Mouse (Mus musculus): Measurements from ENCODE around the gene Tmem164. TPM values are rescaled to one million over a fixed set of nuclear protein-coding genes. Genes with fewer than 3 reads are reported as not detected.

Gene Tmem164
- polyA plus RNA-seq, 1 experiment from 2014 or later: 42.9 TPM

DNA sequence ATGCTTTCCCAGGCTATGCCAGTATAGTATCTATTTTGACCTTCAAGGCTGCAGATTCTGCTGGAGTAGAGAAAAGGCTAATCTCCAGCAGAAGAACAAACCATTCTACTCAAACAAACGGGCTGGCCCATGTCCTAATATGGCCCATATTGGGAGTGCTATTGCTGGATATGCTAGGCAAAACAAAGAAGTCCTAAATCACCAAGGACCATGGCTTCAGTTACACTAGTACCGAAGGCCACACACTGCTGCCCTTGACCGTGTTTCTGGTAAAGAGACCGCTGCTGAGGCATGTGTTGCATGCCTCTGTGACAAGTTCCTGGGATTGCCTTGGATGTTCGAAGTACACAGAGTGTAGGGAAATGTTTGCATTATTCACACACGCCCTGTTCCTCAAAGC lies 165.1 kb downstream of the Tmem164 start:
- H3K4me3 ChIP-seq: no peak overlapping the region
- H3K4me1 ChIP-seq (replicated peaks): no peaks in the 10 kb centered on the region
- DNase-seq (ENCODE audit: low spot score): no peak
- 88% methylated on average over 6 of the region's 6 CpGs for WGBS
- H3K36me3 ChIP-seq: 0 out of 2 replicates have a peak, but pooled peaks cover 2% of the 10 kb centered on the region
- no peaks in the 10 kb centered on the region for H3K9me3 ChIP-seq
- no peak overlapping the region for H3K27ac ChIP-seq
- peaks cover 17% of the 10 kb centered on the region for H3K27me3 ChIP-seq (ENCODE audit: insufficient read depth, poor library complexity, severe bottlenecking)

DNA sequence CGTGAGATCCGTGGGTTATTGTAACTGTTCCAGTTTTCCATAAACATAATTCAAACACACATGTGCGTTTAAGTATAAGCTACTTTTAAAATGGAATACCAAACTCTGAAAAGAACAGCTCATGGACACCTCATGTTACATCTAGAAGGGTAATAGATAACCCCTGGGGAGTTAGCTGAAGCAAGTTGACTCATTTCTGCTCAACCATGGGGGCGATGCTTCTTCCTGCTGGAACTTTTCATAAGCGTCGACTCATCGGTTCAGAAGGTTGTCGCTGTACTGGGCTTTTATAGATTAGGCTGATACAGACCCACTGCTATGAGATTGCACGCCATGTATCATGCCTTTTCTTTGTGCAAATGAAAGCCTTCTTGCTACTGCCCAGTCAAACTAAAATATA lies 166.8 kb downstream of the Tmem164 start:
- no peak for DNase-seq (ENCODE audit: low spot score)
- H3K27me3 ChIP-seq (ENCODE audit: insufficient read depth, poor library complexity, severe bottlenecking): peaks cover 17% of the 10 kb centered on the region
- no peak overlapping the region for H3K27ac ChIP-seq
- H3K36me3 ChIP-seq: no peaks in the 10 kb centered on the region
- 93% methylated on average over 9 of the region's 9 CpGs for WGBS
- no peaks in the 10 kb centered on the region for H3K9me3 ChIP-seq
- H3K4me3 ChIP-seq: no peak overlapping the region
- H3K4me1 ChIP-seq (replicated peaks): no peaks in the 10 kb centered on the region

DNA sequence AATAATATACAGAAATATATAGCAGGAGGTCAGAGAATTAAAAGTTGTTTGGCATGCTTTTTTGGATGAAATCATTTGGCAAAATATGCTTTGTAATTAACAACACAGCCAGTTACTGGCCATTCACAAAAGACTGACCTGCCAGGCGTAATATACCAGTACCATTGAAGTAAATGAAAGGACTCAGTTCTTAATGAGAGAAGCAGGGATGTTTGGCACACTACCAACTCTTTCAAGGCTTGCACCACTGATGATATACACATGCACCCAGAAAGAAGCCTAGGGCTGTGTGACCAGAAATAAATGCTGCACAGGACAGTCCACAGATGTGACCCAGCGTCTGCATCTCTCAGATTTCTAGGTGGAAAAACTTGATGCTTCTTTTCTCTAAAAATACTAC lies 188.6 kb downstream of the Tmem164 start:
- WGBS: 88% methylated on average over 2 of the region's 2 CpGs
- Histone ChIP-seq H3K4me1 (replicated peaks) (no peaks in the 10 kb centered on the region), H3K9me3 (no peaks in the 10 kb centered on the region), H3K27ac (no peak overlapping the region), H3K27me3 (ENCODE audit: insufficient read depth, poor library complexity, severe bottlenecking) (peaks cover 8% of the 10 kb centered on the region; the same call in 1 of the 2 replicates), H3K4me3 (no peak overlapping the region), H3K36me3 (no peaks in the 10 kb centered on the region)
- DNase-seq (ENCODE audit: low spot score): no peak

DNA sequence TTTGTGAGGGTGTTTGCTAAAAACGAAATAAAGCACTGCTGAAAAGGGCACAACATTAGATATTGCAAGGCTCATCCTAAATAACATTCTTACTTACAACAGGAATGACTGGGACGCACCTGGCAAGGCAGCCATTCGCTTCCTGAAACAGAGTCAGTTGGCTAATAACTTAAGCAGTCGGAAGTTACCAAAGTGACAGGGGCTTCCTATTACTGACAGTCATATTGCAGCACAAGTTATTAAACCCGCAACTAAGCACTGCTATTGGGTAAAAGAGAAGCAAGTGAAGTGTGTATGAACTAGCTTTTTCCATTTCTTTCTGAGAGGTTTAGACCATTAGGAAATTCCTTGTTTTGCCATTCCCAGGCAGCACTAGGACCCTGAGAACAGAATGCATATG lies 201.0 kb downstream of the Tmem164 start:
- Histone ChIP-seq H3K9me3 (no peaks in the 10 kb centered on the region), H3K27me3 (ENCODE audit: insufficient read depth, poor library complexity, severe bottlenecking) (peaks cover 55% of the 10 kb centered on the region), H3K27ac (no peak overlapping the region), H3K4me3 (no peak overlapping the region), H3K36me3 (no peaks in the 10 kb centered on the region), H3K4me1 (replicated peaks) (no peaks in the 10 kb centered on the region)
- no peak for DNase-seq (ENCODE audit: low spot score)
- WGBS: 94% methylated on average over 5 of the region's 5 CpGs

DNA sequence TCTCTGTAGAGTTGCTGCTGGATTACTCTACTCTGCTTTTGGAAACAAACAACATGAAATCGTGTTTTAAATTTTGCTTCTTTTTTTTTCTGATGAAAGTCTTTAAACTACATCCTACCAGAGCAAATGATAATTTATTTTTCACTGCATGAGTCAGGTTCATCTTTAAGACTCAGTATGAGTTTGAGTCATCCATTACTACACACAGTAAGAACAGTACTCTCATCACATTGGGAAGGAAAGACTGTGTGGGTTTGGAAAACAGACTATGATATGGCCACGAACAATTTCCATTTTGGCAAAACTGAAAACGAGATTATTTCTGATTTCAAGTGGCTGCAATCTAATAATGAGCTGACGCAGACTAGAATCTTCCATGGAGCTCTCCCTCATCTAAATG lies 202.4 kb downstream of the Tmem164 start:
- Histone ChIP-seq H3K27me3 (ENCODE audit: insufficient read depth, poor library complexity, severe bottlenecking) (peaks cover 56% of the 10 kb centered on the region), H3K36me3 (no peaks in the 10 kb centered on the region), H3K4me1 (replicated peaks) (no peaks in the 10 kb centered on the region), H3K9me3 (no peaks in the 10 kb centered on the region), H3K27ac (no peak overlapping the region), H3K4me3 (no peak overlapping the region)
- DNase-seq (ENCODE audit: low spot score): no peak
- 93% methylated on average over 4 of the region's 4 CpGs for WGBS

DNA sequence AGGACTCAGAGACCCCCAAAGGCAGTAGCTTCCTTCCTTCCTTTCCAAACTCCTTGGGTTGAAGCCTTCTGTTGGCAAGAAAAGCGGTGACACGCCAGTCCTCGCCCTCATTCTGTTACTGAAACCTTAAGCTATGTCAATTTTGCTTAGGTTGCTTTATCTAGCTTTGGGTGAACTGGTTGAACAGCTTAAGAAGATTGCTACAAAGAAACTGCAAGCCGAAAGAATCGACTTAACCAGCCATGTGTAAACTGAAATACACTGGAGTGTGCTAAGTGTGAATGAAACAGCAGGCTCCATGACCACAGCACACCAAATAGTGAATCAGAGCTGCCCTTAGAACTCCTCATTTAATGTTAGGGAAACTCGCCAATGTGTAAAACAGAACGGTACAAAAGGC lies 204.8 kb downstream of the Tmem164 start:
- H3K4me1 ChIP-seq (replicated peaks): no peaks in the 10 kb centered on the region
- no peaks in the 10 kb centered on the region for H3K9me3 ChIP-seq
- no peak for DNase-seq (ENCODE audit: low spot score)
- WGBS: 87% methylated on average over 7 of the region's 7 CpGs
- H3K36me3 ChIP-seq: no peaks in the 10 kb centered on the region
- H3K27me3 ChIP-seq (ENCODE audit: insufficient read depth, poor library complexity, severe bottlenecking): peaks cover 59% of the 10 kb centered on the region
- H3K27ac ChIP-seq: no peak overlapping the region
- no peak overlapping the region for H3K4me3 ChIP-seq

MicroRNAs encoded within 50 kb of the gene (microRNA counts, 519-probe panel; counts per million panel counts)
- microRNA mmu-miR-652: 3,347 counts per million, percentile 84 among the panel's probes with 10 or more counts

All from hindbrain, embryonic 10.5 days (tissue).